Mouse (Mus musculus) kidney, adult 8-10 months (tissue): ENCODE measurements around the gene Poc1a.

Experiments used
- DNase-seq, 2 experiments: peaks; one replicate each; pipeline ENCODE4 v3.0.0; 2022

The Poc1a gene

GRCm38 (mm10) chr9:106302446-106303150 lies 21.7 kb downstream of the Poc1a start:
- no peak for DNase-seq

DNA sequence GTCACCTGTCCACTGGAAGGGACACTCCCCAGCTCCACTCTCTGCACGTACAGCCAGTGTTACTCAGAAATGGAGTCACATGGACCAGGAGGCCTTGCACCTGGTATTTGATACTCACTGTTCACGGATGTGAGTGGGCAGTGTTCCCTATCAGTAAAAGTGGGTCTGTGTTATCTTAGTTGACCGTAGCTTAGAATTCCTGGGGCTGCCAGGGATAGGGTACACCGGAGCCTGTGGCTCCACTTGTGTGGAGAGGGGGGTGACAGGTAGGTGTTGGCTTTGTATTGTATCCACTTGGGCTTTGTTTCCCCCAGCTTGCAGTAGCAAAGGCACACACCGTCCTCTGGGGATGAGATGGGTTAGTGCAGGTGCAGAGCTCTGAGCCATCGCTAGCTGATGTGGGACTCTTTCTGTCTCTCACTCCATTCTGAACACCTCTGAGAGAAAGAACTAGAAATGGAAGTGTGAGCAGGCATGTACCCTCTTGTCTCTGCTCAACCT lies 22.6 kb downstream of the Poc1a start:
- DNase-seq: no peak

- DNase-seq: peak; percentile 51 to 69
These were observed 24.4 kb downstream of the Poc1a start for GRCm38 (mm10) chr9:106305228-106305627.

DNA sequence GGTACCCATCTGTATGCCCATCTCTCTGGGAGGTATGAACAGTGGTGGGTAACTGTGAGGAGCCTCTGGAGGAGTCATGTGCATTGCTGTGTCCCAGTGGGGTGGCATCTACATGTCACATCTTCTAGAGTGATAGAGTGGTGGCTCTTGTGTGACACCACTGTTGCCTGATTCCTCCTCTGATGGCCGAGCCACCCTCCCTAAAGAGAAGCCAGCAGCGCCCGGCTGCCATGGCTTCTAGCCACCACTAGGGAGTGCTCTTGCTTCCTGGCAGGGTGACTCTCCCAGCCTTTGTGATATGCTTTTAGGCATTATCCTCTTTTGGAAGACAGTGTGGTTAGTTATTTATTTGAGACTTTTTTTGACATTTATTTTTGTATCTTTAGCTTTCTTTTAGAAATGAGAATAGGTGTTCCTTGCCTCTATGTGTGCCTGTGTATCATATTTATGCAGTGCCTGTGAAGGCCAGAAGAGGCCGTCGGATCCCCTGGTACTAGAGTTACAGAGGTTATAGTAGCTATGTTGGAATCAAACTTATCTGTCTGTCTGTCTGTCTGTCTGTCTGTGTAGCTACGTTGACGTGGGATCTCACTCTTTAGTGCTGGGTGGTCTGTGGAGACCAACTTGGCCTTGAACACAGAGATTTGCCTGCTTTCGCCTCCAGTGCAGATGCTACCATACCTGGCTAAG lies 25.9 kb downstream of the Poc1a start:
- peak; percentile 59 to 82 for DNase-seq

DNA sequence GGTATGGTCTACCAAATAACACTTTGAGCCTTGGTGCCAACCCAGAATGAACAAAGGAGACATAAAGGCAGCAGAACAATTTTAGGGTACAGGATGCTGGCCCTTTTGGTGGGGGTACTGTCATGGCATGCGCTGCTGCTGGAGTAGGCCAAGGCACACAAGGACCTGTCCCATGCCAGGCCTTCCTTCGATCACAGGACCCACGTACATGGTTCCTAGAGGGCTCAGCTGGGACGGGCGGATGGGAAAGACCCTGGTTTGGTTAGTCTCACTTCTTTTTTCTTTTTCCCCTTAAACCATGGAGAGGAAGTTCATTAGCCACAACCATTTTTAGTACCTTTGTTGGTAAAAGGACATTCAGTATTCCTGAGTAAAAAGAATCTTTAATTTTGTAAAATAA lies 27.3 kb downstream of the Poc1a start:
- DNase-seq: no peak

- DNase-seq: peak; percentile 31 to 42
These were observed 27.7 kb downstream of the Poc1a start for GRCm38 (mm10) chr9:106308555-106308954.

- no peak for DNase-seq
These were observed 28.1 kb downstream of the Poc1a start for GRCm38 (mm10) chr9:106308983-106309382.

DNA sequence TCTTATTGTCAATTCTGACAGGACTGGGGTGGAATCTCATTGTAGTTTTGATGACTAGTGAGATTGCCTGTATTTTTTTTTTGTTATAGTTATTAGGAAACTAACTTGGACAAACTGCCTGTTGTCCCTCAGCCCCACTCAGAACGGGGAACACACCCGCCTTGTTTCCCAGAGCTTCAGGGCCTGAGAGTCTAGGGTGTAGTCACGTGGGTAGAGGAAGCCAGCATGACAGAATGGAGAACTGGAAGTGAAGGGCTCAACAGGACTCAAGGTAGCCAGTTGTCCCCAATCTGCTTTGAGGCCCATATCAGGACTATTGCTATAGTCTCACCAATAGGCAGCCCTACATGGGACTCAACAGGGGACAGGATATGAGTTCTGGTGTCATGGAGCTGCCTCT lies 29.0 kb downstream of the Poc1a start:
- DNase-seq: no peak

DNA sequence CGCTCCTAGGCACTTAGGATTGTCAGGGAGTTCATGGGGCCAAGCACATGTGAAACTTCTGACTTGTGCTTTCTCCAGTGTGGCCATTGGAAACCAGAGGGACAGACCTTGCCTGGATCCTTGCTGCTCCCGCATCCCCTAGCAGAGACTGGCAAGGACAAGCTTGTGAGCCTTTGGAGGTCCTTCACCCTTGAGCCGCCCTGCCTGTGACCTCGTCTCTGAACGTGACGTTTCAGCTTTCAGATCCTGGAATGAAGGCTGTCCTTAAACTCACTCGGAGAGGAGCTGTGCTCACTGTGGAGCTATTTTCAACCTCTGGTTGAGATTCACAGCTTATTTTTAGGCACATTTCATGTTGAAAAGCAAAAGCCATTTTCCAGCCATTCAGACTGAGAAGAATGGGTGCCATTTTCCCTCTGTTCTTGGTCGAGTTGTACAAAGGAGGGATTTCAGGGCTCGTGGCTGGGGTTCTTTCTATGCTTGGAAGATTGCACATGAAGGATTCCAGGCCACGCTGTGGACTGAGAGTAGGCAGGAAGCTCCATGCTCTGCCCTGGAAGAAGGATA lies 30.8 kb downstream of the Poc1a start:
- no peak for DNase-seq

DNA sequence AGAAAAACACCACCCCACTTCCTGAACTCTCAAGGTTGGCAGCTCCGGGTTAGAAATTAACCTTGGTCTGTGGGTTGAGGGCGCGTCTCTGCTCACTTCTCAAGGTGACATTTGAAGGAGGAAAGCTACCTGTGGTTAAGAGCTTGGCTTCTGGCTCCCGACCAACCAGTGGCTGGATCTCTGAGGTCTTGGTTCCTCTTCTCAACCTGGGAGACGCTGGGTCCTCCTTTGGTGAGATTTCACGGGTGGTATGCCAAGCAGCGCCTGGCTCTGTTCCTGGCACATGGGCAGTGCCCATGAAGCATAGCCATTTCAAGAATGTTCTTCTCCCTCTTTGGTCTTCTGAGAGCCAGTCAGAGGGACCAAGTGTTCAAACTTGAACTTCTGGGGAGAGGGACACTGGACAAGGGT lies 32.1 kb downstream of the Poc1a start:
- peak; percentile 89 to 90 for DNase-seq

DNA sequence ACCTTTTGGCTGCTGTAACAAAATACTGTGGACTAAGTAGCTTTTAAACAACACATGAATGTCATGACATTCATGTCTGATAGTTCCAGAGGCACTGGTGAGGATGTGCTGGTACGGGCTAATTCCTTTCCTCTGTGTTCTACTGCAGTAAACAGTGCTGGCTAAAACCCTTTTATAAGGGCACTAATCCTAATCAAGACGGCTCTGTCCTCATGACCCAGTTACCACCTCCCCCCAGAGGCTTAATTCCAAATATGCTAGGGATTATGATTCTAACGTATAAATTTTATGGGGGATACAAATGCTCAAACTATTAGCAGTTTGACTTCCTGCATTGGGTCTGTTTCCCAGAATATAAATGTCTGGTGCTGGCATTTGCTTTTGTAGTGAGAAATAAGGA lies 33.3 kb downstream of the Poc1a start:
- no peak for DNase-seq

GRCm38 (mm10) chr9:106318074-106318473 lies 37.2 kb downstream of the Poc1a start:
- no peak for DNase-seq

GRCm38 (mm10) chr9:106319095-106319494 lies 38.2 kb downstream of the Poc1a start:
- DNase-seq: no peak

- DNase-seq: no peak
These were observed 41.6 kb downstream of the Poc1a start for GRCm38 (mm10) chr9:106322497-106322896.

GRCm38 (mm10) chr9:106326241-106326640 lies 45.4 kb downstream of the Poc1a start:
- DNase-seq: no peak

DNA sequence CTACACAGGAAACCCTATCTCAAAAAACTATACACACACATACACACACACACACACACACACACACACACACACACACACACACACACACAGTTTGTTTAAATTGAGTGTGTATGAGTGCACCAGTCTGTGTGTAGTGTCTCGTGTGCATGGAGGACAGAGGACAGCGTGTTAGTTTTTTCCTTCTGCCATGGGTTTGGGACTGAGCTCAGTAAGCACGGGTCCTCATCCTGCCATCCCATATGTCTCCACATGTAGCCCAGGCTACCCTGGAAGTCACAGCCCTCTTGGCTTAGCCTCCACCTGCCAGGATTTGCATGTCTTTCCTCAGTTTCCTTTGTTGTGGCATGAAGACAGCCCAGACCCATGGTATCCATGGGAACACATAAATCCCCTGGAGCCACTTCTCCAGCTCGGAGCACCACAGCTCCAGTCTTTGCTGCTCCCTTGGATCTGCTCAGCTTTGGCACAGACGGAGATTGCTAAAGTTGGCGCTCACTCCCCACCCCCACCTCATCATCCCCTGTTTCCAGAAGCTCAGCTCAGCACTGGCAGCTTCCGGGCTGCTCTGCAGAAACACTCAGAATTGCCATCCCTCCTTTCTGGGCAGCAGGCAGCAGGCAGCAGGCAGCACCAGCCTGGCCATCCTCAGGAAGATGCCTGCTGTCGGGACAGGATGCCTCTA lies 46.4 kb downstream of the Poc1a start:
- no peak for DNase-seq

GRCm38 (mm10) chr9:106328068-106328610 lies 47.3 kb downstream of the Poc1a start:
- DNase-seq: no peak

- no peak for DNase-seq
These were observed 48.1 kb downstream of the Poc1a start for GRCm38 (mm10) chr9:106328772-106329511.

DNA sequence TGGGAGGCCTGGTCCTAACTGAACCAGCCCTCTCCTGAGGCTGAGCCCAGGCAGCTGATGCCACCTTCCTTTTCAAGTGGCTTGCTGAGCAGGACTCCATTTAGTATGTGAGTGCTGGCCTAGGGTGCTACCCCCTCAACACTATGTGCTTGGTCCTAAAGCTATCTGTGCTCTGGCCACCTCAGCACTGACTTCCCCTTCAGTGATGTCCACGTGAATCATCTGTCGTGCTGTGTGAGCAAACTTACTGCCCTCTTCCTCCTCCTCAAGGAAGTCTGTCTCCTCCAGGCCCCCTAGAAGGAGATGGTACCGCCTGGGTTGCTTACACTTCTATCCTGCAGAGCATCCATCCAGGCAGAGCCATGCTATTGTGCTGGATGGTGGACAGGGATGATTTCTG lies 51.9 kb downstream of the Poc1a start:
- DNase-seq: no peak

- no peak for DNase-seq
These were observed 56.8 kb downstream of the Poc1a start for GRCm38 (mm10) chr9:106337620-106338019.

DNA sequence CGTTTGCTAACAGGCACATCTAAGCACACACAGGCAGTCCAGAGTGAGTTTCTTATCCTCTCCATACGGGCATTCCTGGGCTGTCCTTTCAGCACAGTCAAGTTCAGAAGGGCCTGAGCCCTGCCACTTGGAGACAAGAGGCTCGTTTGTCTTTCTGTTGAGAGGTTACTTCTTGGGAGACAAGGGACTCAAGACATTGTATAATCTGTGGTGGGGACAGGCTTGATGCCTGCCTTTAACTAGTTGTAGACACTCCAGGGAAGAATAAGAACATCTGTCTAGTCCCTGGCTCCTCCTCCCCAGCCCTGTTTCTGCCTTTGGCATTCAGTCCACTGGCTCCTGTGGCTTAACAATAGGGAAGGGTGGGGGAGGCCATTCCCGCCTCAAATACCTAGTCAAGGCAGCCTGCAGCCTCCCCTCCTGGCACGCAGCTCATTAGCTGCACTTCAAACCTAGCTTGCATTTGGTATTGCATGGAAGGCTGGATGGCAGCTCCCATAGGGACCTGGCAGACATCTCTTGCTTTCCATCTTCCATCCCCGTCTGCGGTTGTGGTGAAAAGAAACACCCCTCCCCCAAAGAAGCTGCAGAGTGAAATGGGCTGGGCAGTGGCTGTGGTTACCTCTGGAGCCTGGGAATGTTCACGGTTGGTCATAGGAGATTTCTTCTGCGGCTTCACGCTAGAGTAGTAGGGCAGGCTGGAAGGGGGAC lies 57.8 kb downstream of the Poc1a start:
- DNase-seq: no peak

DNA sequence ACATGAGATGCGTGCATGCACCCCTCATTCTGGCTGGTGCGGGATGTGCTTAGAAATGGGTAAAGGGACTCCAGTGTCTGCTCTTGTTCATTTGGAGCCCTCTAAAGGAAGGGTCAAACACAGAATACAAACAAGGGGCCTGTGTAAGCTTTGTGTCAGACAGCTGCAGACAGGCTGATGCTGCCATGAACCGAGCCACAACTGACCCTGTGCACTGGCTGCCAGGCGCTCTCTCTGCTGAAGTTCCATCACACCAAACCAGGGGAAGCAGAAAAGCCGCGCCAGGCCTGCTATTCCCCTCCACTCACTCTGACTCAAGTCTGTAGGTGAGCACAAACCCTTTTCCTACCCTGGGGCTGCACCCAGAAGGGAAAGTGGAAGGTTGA lies 58.3 kb downstream of the Poc1a start:
- DNase-seq: no peak
